Mouse (Mus musculus) cerebellum, adult 8-10 months (tissue): ENCODE results near the gene Itgb3.
A peak's percentile ranks its signal among the peaks of the same experiment; 100 is the strongest.

ENCODE experiments used
- DNase-seq: peaks from one replicate; pipeline ENCODE4 v3.0.0; 2022

The Itgb3 gene

GRCm38 (mm10) chr11:104582630-104583364, 25.0 kb upstream of the Itgb3 start:
- no peak for DNase-seq

- no peak for DNase-seq
Measured at GRCm38 (mm10) chr11:104585495-104585894, 22.3 kb upstream of the Itgb3 start.

- no peak for DNase-seq
Measured at GRCm38 (mm10) chr11:104587904-104588303, 19.9 kb upstream of the Itgb3 start.

GRCm38 (mm10) chr11:104588513-104588912, 19.3 kb upstream of the Itgb3 start:
- no peak for DNase-seq

- DNase-seq, result no peak
Measured at GRCm38 (mm10) chr11:104589570-104589969, 18.2 kb upstream of the Itgb3 start.

GRCm38 (mm10) chr11:104590148-104590547, 17.7 kb upstream of the Itgb3 start:
- DNase-seq, result peak; percentile 81

GRCm38 (mm10) chr11:104592066-104592835, 15.5 kb upstream of the Itgb3 start:
- no peak for DNase-seq

- DNase-seq, result no peak
Measured at GRCm38 (mm10) chr11:104596365-104596764, 11.4 kb upstream of the Itgb3 start.

GRCm38 (mm10) chr11:104599265-104599945, 8.4 kb upstream of the Itgb3 start:
- no peak for DNase-seq

GRCm38 (mm10) chr11:104600675-104601074, 7.1 kb upstream of the Itgb3 start:
- no peak for DNase-seq

GRCm38 (mm10) chr11:104604192-104604591, 3.6 kb upstream of the Itgb3 start:
- no peak for DNase-seq

- no peak for DNase-seq
Measured at GRCm38 (mm10) chr11:104608249-104608920, 585 bp downstream of the Itgb3 start.

GRCm38 (mm10) chr11:104609033-104609684, 1.4 kb downstream of the Itgb3 start:
- DNase-seq, result no peak

- DNase-seq, result no peak
Measured at GRCm38 (mm10) chr11:104609733-104610132, 1.9 kb downstream of the Itgb3 start.

- DNase-seq, result no peak
Measured at GRCm38 (mm10) chr11:104611579-104612151, 3.9 kb downstream of the Itgb3 start.

- DNase-seq, result no peak
Measured at GRCm38 (mm10) chr11:104613551-104613950, 5.8 kb downstream of the Itgb3 start.

GRCm38 (mm10) chr11:104614130-104614529, 6.3 kb downstream of the Itgb3 start:
- no peak for DNase-seq

- no peak for DNase-seq
Measured at GRCm38 (mm10) chr11:104616182-104616581, 8.4 kb downstream of the Itgb3 start.

GRCm38 (mm10) chr11:104618638-104619076, 10.9 kb downstream of the Itgb3 start:
- no peak for DNase-seq

GRCm38 (mm10) chr11:104619084-104620022, 11.6 kb downstream of the Itgb3 start:
- no peak for DNase-seq
